Mouse (Mus musculus): ENCODE measurements at regions not wholly inside any gene's neighbourhood (a gene's known extent, or its start where the extent isn't known, plus 50 kb on each side); places are given as distances from the start of the nearest gene placed in this dataset.

- TF ChIP-seq CTCF (IDR thresholded peaks at IDR 0.05; ENCODE audit: low read depth) = no peak
- H3K27ac ChIP-seq (ENCODE audit: low read depth, low read length) = no peak overlapping the region
- no peaks in the 10 kb centered on the region for H3K27me3 ChIP-seq (replicated peaks; ENCODE audit: control insufficient read depth, insufficient read depth, low read length)
- ATAC-seq = no peak
- no peak overlapping the region for H3K4me2 ChIP-seq (replicated peaks; ENCODE audit: low read depth)
- no peaks in the 10 kb centered on the region for H3K36me3 ChIP-seq (ENCODE audit: control insufficient read depth, insufficient read depth)
- no peak overlapping the region for H3K9ac ChIP-seq (ENCODE audit: low read depth, low read length)
- no peaks in the 10 kb centered on the region for H3K4me1 ChIP-seq (replicated peaks; ENCODE audit: control insufficient read depth, insufficient read depth, low read length)
- H3K9me3 ChIP-seq (ENCODE audit: control insufficient read depth) = no peaks in the 10 kb centered on the region
- WGBS = 47% methylated on average over 5 of the region's 5 CpGs
- no peak overlapping the region for H3K4me3 ChIP-seq (ENCODE audit: low read depth, low read length)
Measured at GRCm38 (mm10) chr4:125420561-125421241, 69.8 kb upstream of the Grik3 start.

DNA sequence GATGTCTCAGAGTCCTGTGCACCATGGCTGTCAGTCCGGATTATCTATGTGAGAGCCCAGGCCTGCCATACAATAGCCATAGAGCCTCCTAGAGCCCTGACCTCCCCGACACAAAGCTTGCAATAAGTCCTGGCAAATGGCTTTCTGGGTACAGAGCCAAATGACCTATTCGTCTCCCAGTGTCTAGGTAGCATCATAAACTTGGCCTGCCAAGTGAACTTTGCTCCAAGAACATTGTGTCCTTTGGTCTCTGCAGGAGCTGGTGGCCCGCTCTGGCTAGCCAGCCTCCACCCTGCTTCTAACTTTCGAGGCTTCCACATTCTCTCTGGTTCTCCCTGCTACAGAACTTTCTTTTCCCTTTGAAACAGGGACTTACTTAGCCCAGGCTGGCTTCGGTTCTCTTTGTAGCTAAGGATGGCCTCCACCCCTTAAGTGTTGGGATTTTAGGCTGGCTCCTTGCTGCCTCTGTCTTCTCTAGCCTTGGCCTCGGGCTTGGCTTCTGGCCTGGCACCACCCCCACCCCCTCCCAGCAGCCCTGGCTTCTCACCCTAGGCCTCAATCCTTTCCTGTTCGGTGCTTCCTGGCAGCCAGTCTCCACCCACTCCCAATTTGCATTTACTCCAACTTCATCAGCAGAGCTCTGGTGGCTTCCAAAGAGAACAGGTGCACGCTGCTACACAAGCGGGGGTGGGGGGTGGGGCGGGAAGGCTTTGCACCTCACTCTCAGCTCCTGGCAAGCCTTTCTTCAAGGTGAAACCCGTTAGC lies 70.8 kb upstream of the Grik3 start:
- no peak overlapping the region for H3K4me3 ChIP-seq (ENCODE audit: low read depth, low read length)
- no peak overlapping the region for H3K9ac ChIP-seq (ENCODE audit: low read depth, low read length)
- no peak overlapping the region for H3K27ac ChIP-seq (ENCODE audit: low read depth, low read length)
- H3K4me2 ChIP-seq (replicated peaks; ENCODE audit: low read depth) = no peak overlapping the region
- H3K36me3 ChIP-seq (ENCODE audit: control insufficient read depth, insufficient read depth) = no peaks in the 10 kb centered on the region
- H3K4me1 ChIP-seq (replicated peaks; ENCODE audit: control insufficient read depth, insufficient read depth, low read length) = no peaks in the 10 kb centered on the region
- no peak for ATAC-seq
- H3K27me3 ChIP-seq (replicated peaks; ENCODE audit: control insufficient read depth, insufficient read depth, low read length) = no peaks in the 10 kb centered on the region
- no peaks in the 10 kb centered on the region for H3K9me3 ChIP-seq (ENCODE audit: control insufficient read depth)
- 37% methylated on average over 12 of the region's 12 CpGs for whole genome bisulfite sequencing
- no peak for TF ChIP-seq CTCF (IDR thresholded peaks at IDR 0.05; ENCODE audit: low read depth)

- TF ChIP-seq CTCF (IDR thresholded peaks at IDR 0.05; ENCODE audit: low read depth) = no peak
- WGBS = 57% methylated on average over 11 of the region's 11 CpGs
- Histone ChIP-seq H3K9me3 (ENCODE audit: control insufficient read depth) (no peaks in the 10 kb centered on the region), H3K27me3 (replicated peaks; ENCODE audit: control insufficient read depth, insufficient read depth, low read length) (no peaks in the 10 kb centered on the region), H3K9ac (ENCODE audit: low read depth, low read length) (no peak overlapping the region), H3K27ac (ENCODE audit: low read depth, low read length) (no peak overlapping the region), H3K4me1 (replicated peaks; ENCODE audit: control insufficient read depth, insufficient read depth, low read length) (no peaks in the 10 kb centered on the region), H3K4me2 (replicated peaks; ENCODE audit: low read depth) (no peak overlapping the region), H3K4me3 (ENCODE audit: low read depth, low read length) (no peak overlapping the region), H3K36me3 (ENCODE audit: control insufficient read depth, insufficient read depth) (no peaks in the 10 kb centered on the region)
- ATAC-seq = no peak
Measured at GRCm38 (mm10) chr4:125415308-125415707, 75.2 kb upstream of the Grik3 start.

GRCm38 (mm10) chr4:125413833-125414719 lies 76.4 kb upstream of the Grik3 start:
- Histone ChIP-seq H3K4me3 (ENCODE audit: low read depth, low read length) (no peak overlapping the region), H3K9ac (ENCODE audit: low read depth, low read length) (no peak overlapping the region), H3K4me1 (replicated peaks; ENCODE audit: control insufficient read depth, insufficient read depth, low read length) (no peaks in the 10 kb centered on the region), H3K4me2 (replicated peaks; ENCODE audit: low read depth) (no peak overlapping the region), H3K36me3 (ENCODE audit: control insufficient read depth, insufficient read depth) (no peaks in the 10 kb centered on the region), H3K9me3 (ENCODE audit: control insufficient read depth) (no peaks in the 10 kb centered on the region), H3K27me3 (replicated peaks; ENCODE audit: control insufficient read depth, insufficient read depth, low read length) (no peaks in the 10 kb centered on the region), H3K27ac (ENCODE audit: low read depth, low read length) (no peak overlapping the region)
- no peak for ATAC-seq
- WGBS = 75% methylated on average over 7 of the region's 7 CpGs
- no peak for TF ChIP-seq CTCF (IDR thresholded peaks at IDR 0.05; ENCODE audit: low read depth)

DNA sequence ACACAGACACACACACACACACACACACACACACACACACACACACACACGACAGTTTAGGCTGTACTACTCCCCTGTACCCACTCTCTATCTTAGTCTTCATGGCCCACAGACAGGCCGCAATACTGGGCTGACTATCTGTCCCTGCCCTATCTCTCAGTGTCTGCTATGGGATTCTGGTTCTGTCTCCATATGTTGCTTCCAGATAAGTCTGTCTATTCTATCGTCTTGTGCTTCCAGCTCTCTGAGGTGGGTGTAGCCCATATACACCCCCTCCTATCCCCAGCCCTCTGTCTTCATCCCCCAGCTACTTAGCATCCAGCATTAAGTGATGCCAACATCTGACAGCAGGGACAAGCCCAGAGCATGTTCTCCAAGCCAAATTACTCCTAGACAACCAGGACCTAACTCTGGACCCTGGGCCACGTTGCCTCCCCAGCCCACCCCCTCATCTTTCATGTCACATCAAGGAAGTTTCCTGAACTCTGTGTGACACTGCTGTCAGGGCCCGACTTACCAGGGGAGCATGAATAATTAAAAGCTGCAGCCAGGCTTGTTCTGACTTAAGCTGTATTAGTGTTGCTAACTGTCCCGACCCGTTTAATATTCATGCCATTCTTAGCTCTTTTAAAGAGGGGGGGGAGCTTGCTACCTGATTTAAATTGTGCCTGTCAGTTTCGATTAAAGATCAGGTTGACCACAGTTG lies 79.6 kb upstream of the Grik3 start:
- H3K4me1 ChIP-seq (replicated peaks; ENCODE audit: control insufficient read depth, insufficient read depth, low read length) = no peaks in the 10 kb centered on the region
- H3K4me3 ChIP-seq (ENCODE audit: low read depth, low read length) = no peak overlapping the region
- H3K9ac ChIP-seq (ENCODE audit: low read depth, low read length) = no peak overlapping the region
- H3K27me3 ChIP-seq (replicated peaks; ENCODE audit: control insufficient read depth, insufficient read depth, low read length) = no peaks in the 10 kb centered on the region
- WGBS = 58% methylated on average over 8 of the region's 8 CpGs
- no peak for TF ChIP-seq CTCF (IDR thresholded peaks at IDR 0.05; ENCODE audit: low read depth)
- no peak overlapping the region for H3K4me2 ChIP-seq (replicated peaks; ENCODE audit: low read depth)
- no peaks in the 10 kb centered on the region for H3K36me3 ChIP-seq (ENCODE audit: control insufficient read depth, insufficient read depth)
- no peak for ATAC-seq
- no peak overlapping the region for H3K27ac ChIP-seq (ENCODE audit: low read depth, low read length)
- H3K9me3 ChIP-seq (ENCODE audit: control insufficient read depth) = no peaks in the 10 kb centered on the region
